Mouse (Mus musculus): ENCODE measurements around the gene Elovl3.
"Not testable (repeated sequence)": the region's sequence is repeated elsewhere in the genome, so short reads cannot be mapped to it uniquely, and the experiment has no call there.

Gene Elovl3

GRCm38 (mm10) chr19:46135789-46136638 lies 4.3 kb downstream of the Elovl3 start:
- DNase-seq (ENCODE audit: low spot score in 2 of 2): no peak

DNA sequence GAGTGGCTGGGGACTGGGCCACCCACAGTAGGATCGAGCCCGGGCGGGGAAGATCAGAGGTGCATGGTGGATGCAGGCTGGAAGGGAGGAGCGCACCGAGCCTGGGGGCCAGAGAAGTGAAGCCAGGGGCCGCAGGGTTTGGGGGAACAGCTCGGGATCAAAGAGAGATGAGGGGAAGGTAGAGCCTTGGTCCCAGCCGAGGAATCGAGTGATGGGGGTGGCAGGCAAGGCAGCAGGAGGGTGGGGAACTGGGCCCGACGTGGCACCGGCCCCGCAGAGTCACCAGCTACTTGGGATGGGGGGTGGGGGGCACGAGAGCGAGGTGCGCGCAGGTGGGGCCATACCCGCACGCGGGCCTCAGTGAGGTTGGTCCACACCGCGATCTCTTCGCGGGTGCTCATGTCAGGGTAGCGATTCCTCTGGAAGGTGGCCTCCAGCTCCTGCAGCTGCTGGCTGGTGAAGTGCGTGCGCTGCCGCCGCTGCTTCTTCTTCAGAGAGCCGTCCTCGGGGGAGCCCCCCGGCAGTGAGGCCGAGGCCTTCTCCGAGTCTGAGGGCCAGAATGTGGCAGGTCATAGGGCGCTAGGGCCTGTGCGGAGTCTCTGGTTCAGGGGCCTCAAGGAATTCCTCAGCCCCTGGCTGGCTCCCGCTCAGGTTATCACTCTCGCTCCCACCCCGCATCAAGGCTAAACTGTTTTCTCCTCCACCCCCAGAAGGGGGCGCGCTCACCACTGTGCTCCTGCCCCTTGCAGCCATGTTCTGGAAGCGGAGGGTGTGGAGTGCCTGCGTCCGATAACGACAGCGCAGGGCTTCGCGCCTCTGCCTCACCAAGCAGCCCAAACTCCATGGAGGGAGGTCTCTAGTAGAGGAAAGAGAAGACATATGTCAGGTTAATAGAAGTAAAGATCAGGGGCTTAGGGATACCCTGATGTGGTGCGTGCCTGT lies 5.2 kb downstream of the Elovl3 start:
- peak; percentile 12 to 36 for DNase-seq (ENCODE audit: low spot score in 2 of 2)

DNA sequence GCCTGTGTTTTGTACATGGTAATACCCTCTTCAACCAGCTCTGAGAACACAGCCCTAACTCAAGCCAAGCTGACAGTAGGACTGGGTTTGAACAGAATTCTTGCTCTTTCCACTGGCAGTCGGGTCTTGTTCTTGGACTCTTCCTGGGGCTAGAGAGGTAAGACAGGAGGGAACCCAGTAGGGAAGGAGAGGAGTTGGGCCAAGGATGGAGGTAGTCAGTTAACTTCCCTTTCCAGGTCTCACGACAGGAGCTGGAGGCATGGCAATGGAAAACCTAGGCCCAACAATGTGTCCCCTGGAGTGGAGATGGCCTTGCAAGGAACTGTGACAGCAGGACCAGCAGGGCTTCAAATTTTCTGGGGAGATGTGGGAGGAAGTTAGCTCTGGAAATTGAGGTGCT lies 8.6 kb downstream of the Elovl3 start:
- DNase-seq (ENCODE audit: low spot score in 2 of 2): no peak

DNA sequence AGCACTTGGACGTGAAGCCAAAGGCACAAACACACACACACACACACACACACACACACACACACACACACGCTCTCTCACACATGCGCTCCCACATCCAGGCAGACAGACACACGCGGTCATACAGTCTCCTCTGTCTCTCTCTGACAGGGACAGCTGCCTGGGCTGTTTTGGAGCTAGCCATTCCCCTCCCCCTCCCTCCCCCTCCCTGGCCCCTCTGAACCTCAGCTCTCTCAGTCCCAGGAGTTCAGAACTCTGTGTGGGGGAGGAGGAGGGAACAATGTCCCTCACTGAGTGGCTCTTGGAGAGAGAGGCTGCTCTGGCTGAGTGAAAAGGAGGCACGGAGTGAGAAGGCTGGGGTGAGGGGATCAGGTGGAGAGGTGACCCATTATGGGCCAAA lies 9.4 kb downstream of the Elovl3 start:
- DNase-seq (ENCODE audit: low spot score in 2 of 2): no peak

DNA sequence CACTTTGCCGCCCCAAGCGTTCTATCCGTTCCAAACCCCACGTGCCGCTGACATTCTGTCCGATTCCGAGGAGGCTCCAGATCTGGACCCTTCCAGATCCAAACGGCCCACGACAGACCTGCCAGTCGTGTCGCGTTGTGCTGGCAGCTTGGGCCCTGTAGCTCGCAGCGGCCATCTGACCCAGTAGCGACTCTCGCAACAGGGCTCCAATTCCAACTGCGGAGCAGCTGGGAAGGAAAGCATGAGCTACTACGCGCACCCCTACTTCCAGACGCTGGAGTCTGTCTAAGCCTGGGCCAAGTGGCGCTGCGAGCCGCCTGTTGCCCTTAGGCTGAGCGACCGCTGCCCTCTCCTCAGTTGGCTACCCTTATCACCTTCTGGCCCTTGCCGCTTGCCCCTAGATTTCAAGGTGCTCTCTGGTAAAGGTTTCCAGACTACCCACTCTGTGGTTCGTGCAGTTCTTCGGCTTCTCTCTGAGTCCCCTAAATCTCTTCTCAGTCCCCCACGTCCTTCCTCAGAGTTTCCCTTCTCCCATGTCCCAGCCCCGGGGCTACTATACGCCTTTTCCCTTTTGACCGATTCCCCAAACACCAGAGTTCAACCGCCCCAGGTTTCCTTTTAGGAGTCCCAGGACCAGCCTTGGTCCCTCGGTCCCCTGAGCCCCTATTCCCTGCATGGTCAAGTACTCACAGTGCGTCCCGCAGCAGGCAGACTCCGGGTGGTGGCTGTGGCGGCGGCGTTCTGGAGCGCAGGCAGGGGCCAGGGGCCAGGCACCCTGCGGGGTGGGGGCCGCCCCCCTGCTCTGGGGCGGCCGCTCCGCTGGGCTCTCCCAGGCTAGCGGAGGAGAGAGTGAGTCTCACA lies 16.0 kb downstream of the Elovl3 start, which contains the start of gene Pitx3:
Pitx3 (minus strand) TSS at position 816 of the 861 bp plus-strand sequence.
- no peak for DNase-seq (ENCODE audit: low spot score in 2 of 2)

DNA sequence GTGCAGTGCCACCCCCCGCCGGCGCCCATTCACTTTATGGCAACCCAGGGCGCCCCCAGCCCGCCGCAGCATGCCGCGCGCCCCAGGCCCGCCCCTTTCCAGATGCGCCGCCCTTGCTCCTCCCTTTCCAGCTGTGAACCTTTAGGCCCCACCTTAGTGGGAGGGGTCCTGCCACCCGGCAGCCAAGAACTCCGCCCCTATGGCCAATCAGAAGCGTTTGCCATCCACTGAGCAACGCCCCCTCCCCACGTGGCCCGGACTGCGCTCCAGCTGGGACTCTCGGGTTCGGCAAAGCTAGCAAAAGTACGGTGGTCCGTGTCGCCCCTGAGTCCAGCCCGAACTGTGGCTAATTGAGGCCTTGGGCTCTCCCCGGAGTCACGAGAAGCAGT lies 16.7 kb downstream of the Elovl3 start:
- DNase-seq (ENCODE audit: low spot score in 2 of 2): peak; percentile 18 to 30

- DNase-seq (ENCODE audit: low spot score in 2 of 2): no peak
These were observed 17.4 kb downstream of the Elovl3 start for GRCm38 (mm10) chr19:46149091-46149490.

DNA sequence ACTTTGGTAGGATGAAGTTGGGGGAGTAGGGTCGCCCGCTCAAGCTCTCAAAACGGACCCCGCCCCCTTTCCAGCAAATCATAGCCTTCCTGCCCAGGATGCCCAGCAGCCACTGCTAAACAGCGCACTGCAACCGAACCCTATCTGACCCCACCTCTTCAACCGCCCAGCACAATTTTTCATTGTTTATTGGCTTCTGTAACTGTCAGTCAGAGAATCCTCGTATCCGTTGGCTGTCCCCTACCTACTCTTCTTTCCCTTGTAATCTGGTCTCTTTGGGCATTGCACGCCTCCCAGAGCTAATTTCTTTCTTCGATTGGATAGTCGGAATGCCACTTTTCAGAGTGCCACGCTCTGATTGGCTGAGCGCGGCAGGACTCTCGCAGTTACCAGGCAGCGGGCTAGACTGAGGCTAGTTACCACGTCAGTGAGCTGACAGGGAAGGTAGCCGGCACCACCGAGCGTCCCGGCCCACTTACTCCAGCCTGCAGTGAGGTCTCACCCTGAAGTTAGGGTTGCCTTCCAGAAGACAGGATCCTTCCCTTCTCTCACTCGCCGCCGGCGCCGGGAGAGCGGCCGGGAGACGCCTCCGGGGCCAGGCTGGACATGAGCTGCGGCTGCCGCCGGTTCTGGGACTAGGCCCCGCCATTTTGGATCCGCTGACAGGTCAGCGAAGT lies 20.6 kb downstream of the Elovl3 start, which contains the start of gene Gbf1:
Gbf1 (plus strand) TSS at position 383 of the 677 bp plus-strand sequence.
- DNase-seq (ENCODE audit: low spot score in 2 of 2): peak; percentile 95 to 98

- no peak for DNase-seq (ENCODE audit: low spot score in 2 of 2)
These were observed 34.3 kb downstream of the Elovl3 start for GRCm38 (mm10) chr19:46165950-46166349.

DNA sequence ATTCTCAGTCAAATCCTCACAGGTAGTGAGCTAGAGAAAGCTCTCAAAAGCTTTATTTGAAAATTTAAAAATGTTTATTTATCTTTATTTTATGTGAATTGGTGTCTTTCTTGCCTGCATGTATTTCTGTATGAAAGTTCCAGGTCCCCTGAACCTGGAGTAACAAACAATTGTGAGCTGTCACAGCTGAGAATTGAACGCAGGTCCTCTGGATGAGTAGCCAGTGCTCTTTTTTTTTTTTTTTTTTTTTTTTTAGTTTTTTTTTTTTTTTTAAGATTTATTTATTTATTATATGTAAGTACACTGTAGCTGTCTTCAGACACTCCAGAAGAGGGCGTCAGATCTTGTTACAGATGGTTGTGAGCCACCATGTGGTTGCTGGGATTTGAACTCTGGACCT lies 35.5 kb downstream of the Elovl3 start:
- not testable (repeated sequence) for DNase-seq (ENCODE audit: low spot score in 2 of 2)

DNA sequence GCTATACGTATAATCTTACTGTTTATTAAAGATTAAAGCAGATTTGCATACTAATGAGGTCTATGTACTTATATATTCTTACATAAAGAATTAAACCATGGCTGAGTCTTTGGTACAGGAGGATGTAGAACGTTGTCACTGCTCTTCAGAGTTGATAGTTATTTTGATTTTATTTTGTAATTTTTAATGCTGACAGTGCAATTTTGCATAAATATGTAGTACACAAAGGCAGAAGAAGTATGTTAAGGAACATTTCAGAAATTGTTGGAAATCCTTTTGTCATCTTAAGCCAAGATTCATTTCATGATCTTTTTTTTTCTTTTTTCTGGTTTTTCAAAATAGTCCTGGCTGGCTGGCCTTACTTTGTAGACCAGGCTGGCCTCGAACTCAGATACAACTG lies 37.7 kb downstream of the Elovl3 start:
- DNase-seq (ENCODE audit: low spot score in 2 of 2): no peak

- DNase-seq (ENCODE audit: low spot score in 2 of 2): no peak
These were observed 38.2 kb downstream of the Elovl3 start for GRCm38 (mm10) chr19:46169913-46170312.

GRCm38 (mm10) chr19:46172541-46172940 lies 40.8 kb downstream of the Elovl3 start:
- no peak for DNase-seq (ENCODE audit: low spot score in 2 of 2)

GRCm38 (mm10) chr19:46175173-46175572 lies 43.5 kb downstream of the Elovl3 start:
- no peak for DNase-seq (ENCODE audit: low spot score in 2 of 2)

DNA sequence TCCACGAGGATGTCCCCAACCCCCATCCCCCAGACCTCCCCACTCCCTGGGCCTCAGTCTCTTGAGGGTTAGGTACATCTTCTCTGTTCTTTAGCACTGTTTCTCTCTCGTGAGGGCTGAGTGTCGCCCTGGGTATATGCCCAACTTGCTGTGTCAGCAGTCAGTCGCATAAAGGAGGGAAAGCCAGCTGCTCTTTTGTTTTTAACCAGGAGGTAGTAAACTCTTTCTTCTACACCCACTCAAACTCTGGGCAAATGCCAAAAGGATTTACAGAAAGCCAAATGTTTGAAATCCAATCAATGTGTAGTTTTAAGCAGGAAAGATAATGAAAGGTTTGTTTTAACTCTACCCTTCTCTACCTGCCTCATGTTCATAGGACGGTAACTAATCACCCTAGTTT lies 45.3 kb downstream of the Elovl3 start:
- DNase-seq (ENCODE audit: low spot score in 2 of 2): no peak

DNA sequence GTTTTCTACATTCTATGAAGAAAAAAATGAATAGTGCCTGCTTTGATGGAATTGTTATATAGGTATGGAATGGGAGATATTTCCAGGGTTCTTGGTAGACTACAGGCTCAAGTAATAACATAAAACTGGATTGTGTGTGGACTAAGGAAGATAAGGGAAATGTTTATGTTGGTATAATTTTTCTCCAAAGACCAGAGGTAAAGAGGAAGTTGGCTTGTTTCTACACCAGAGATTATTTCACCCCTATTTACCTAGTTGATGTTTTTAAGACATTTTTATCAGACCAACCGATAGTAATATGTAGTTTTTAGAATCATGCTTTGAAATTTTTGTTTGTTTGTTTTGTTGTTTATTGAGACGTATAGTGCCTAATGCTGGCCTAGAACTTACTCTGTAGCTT lies 48.6 kb downstream of the Elovl3 start:
- no peak for DNase-seq (ENCODE audit: low spot score in 2 of 2)

- DNase-seq (ENCODE audit: low spot score in 2 of 2): no peak
These were observed 50.5 kb downstream of the Elovl3 start for GRCm38 (mm10) chr19:46182241-46182640.
